Mouse (Mus musculus) embryonic fibroblast, embryonic 13.5 days (primary cell): ENCODE results near the gene Actr8.

Experiments
- CTCF ChIP-seq: IDR thresholded peaks from 2 replicates; pipeline ENCODE4 v1.5.1; 2011; ENCODE audit warnings: mild to moderate bottlenecking, control low read depth, low read length, moderate library complexity, borderline replicate concordance; ENCODE audit not compliant: insufficient read depth
- POLR2A ChIP-seq: IDR thresholded peaks from 2 replicates; pipeline ENCODE4 v1.6.1; 2011; ENCODE audit warnings: low read depth, mild to moderate bottlenecking, control low read depth, low read length, moderate library complexity

DNA sequence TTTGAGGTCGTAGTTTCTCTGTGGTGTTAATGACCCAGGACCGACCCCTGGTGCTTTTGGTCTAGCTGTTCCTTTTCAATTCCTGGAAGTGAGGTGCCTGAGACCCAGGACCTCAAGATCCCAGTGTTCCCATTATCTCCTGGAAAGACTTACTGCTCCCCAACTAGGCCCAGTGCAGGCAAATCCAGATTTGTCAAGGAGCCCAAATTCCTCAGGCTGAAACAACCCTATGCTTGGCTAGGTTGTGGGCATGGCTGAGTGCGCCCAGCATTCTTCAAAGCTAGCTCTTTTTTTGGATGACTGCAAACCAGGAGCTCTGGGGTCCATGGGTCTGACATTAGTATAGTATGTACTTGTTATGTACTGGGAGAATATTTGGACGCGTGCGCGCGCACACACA, 41.2 kb downstream of the Actr8 start:
- TF ChIP-seq CTCF = no peak
- no peak for TF ChIP-seq POLR2A
